Mouse (Mus musculus): ENCODE results near the gene Vps52.

- TF ChIP-seq CTCF (IDR thresholded peaks at IDR 0.05; ENCODE audit: control insufficient read depth, insufficient read depth, insufficient read length) (no peak), USF1 (IDR thresholded peaks at IDR 0.05; ENCODE audit: low read depth) (no peak), CEBPB (IDR thresholded peaks at IDR 0.05; ENCODE audit: low read depth) (no peak), MAX (IDR thresholded peaks at IDR 0.05) (no peak), MYOG (IDR thresholded peaks at IDR 0.05; ENCODE audit: control insufficient read depth, extremely low read depth, insufficient read length) (no peak), MYOD1 (IDR thresholded peaks at IDR 0.05; ENCODE audit: control insufficient read depth, insufficient read length, low read depth) (no peak), FOSL1 (IDR thresholded peaks at IDR 0.05; ENCODE audit: insufficient read depth, low read length, poor library complexity, severe bottlenecking) (no peak)
Observed at GRCm38 (mm10) chr17:33948090-33948904, 7.3 kb upstream of the Vps52 start.
